Mouse (Mus musculus) splenic B cell, adult 2 months (primary cell): Measurements from ENCODE around the gene Ptcd3.
A peak's percentile ranks its signal among the peaks of the same experiment; 100 is the strongest.

Source experiments
- DNase-seq: peaks from one replicate; pipeline ENCODE4 v3.0.0-alpha.2; 2011; ENCODE audit warnings: low read depth, low spot score
- H3K27me3 ChIP-seq: 2 replicates; pipeline ENCODE4 v1.6.1; 2012; ENCODE audit warnings: mild to moderate bottlenecking, low read length, moderate library complexity, mixed read lengths; ENCODE audit not compliant: control insufficient read depth, poor library complexity, insufficient read depth, severe bottlenecking
- H3K36me3 ChIP-seq: 2 replicates; pipeline ENCODE4 v1.6.1; 2012; ENCODE audit warnings: mild to moderate bottlenecking, low read length, moderate library complexity, mixed read lengths; ENCODE audit not compliant: control insufficient read depth, poor library complexity, insufficient read depth, severe bottlenecking

The Ptcd3 gene

DNA sequence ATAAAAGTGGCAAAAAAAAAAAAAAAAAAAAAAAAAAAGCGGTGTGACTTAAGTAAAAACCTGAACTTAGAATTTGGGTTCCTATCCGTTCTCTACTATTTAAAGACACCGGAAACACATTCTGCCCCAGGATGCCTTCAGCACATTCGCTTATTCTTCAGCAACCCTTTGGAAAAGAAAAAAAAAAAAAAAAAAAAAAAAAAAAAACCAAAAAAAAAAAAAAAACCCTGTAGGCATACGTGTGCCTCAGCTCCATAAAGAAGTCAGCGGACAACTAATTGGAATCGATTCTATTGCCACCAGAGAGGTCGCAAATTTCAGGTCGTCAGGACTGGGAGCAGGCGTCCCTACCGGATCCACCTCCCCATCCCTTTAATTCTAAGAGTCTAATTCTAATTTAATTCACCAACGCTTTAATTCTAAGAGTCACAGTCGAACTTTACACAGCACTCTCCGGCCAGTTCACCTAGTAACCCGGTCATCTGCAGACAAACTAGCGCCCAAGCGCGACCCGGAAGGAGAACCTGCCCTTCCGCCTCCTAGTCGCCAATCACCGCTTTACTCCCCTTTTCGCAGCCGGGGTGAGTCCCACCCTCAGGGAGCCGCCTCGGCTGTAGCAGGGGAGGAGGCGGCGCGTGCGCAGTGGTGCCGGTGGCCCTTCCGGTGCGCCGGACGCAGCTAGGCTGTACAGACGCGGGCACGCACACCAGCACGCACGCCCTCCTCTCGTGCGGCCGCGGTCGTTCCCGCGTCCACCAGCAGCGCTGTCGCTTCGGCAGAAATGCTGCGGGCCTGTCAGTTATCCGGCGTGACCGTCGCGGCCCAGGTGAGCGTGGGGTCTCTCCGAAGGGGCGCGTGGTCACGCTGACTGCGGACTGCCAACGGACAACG is 77.6 kb downstream of the Ptcd3 start, which contains the start of gene Immt:
Gene Immt (plus strand): TSS at position 642 of the 891 bp plus-strand sequence.
- H3K27me3 ChIP-seq, result no peaks in the 10 kb centered on the region
- H3K36me3 ChIP-seq, result no peaks in the 10 kb centered on the region
- DNase-seq, result peak; percentile 97
